Mouse (Mus musculus) ES-Bruce4 (cell line): ENCODE results near the gene Cpped1. TPM values are rescaled to one million over a fixed set of nuclear protein-coding genes. Genes with fewer than 3 reads are reported as not detected.

ENCODE experiments used
- H3K27ac ChIP-seq: 2 replicates; pipeline ENCODE4 v1.5.1; 2012; ENCODE audit warnings: low read length, inconsistent platforms; ENCODE audit not compliant: insufficient read depth
- H3K27me3 ChIP-seq: 2 replicates; pipeline ENCODE4 v1.6.1; 2012; ENCODE audit warnings: mild to moderate bottlenecking, low read length, inconsistent platforms; ENCODE audit not compliant: control insufficient read depth, poor library complexity, insufficient read depth, severe bottlenecking
- H3K36me3 ChIP-seq: 2 replicates; pipeline ENCODE4 v1.6.1; 2012; ENCODE audit warnings: inconsistent platforms, mild to moderate bottlenecking, low read length, moderate library complexity; ENCODE audit not compliant: control insufficient read depth, poor library complexity, insufficient read depth, severe bottlenecking
- H3K4me1 ChIP-seq: one replicate; pipeline ENCODE4 v1.8.1; 2011; ENCODE audit warnings: low read length; ENCODE audit not compliant: control insufficient read depth, insufficient read depth
- H3K4me3 ChIP-seq: 2 replicates; pipeline ENCODE4 v1.5.1; 2011; ENCODE audit warnings: low read depth, mild to moderate bottlenecking, low read length
- H3K9ac ChIP-seq: 2 replicates; pipeline ENCODE4 v1.6.1; 2012; ENCODE audit warnings: low read depth, mild to moderate bottlenecking, inconsistent platforms; ENCODE audit not compliant: poor library complexity, severe bottlenecking
- H3K9me3 ChIP-seq: replicated peaks from 2 replicates; pipeline ENCODE4 v1.6.1; 2012; ENCODE audit warnings: mild to moderate bottlenecking, low read length, inconsistent platforms; ENCODE audit not compliant: control insufficient read depth, poor library complexity, insufficient read depth, severe bottlenecking
- CTCF ChIP-seq: IDR thresholded peaks from one replicate; pipeline ENCODE4 v1.8.1; 2011; ENCODE audit warnings: low read depth, low read length
- EP300 ChIP-seq: IDR thresholded peaks from 2 replicates; pipeline ENCODE4 v1.6.1; 2011; ENCODE audit warnings: low read depth, low read length; ENCODE audit not compliant: insufficient read depth
- POLR2A ChIP-seq: IDR thresholded peaks from one replicate; pipeline ENCODE4 v1.8.1; 2011; ENCODE audit warnings: low read length; ENCODE audit not compliant: insufficient read depth
- polyA plus RNA-seq: library from polyadenylated mRNA; stranded (reverse); fragments of >200 nt; gene quantifications from 2 replicates; pipeline ENCODE4 v1.2.4, GENCODE M21; 2011; ENCODE audit warnings: low read depth; ENCODE audit not compliant: missing spikeins, insufficient read depth, insufficient read length

The Cpped1 gene
- polyA plus RNA-seq, 1 experiment = 37.7 TPM

DNA sequence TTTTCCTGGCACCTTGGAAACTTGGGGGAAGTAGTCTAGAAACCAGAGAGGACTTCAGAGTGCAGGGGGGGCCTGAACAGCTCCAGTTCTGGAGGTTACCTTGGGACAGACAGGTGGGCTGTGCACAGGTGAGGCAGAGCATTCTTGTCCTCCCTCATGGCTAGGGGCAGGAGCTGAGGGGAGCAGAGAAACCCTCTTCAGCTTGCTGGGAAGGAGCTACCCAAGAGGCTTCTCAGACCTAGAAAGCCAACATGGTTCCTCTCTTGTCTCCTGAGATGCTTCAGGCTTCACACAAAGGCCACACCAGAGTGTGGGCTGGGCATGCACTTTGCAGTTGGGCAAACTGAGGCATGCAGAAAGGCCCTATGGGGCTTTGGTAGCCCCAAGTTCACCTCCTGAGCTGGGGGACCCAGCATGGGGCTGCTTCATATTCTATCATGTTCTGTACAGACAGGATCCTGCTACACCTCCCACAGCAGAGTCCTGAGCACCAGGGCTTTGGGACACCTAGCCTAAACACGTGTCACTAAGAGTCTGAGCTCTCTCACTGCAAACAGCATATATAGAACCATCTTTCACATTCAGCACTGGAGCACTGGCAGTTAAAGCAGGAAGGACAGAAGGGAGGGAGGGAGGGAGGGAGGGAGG is 152.5 kb downstream of the Cpped1 start:
- Histone ChIP-seq H3K27me3 (no peaks in the 10 kb centered on the region), H3K9me3 (no peaks in the 10 kb centered on the region), H3K36me3 (no peaks in the 10 kb centered on the region), H3K27ac (no peak overlapping the region), H3K4me3 (no peak overlapping the region), H3K4me1 (no peaks in the 10 kb centered on the region), H3K9ac (no peak overlapping the region)
- TF ChIP-seq EP300 (no peak), CTCF (no peak), POLR2A (no peak)

DNA sequence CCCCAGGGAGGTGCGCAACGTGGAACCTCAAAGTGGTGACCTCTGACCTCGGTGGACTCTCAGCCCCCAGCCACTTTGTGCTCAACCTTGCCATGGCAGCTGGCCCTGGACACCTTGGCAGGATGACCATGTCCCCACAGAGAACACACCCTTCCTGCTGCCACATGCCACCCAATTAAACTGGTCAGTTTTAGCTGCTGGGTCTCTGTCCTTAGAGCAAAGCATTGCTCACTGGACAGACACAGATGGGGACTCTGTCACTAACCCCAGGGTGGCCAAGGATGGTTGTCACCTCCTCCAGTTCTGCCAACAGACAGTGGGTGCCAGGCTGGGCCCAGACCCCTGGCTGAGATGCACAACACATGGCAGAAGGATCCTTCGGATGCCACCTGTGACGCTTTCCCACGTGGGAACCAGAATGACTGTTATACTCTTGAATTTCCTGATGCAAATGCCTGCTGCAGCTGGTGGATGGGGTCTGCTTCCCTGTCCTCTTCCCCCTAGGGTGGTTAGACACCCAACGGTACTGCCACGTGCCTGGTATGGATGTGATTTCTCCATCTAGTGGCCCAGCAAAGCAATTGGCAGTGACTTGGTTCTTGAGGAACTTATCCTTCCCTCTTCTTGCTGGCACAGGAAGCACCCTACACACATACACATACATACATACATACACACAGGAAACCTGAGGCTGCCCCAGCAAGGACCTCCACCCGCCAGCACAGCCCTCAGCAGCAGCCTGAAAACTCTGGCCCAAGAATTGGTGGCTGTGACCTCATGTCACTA is 153.8 kb downstream of the Cpped1 start:
- no peak overlapping the region for H3K27ac ChIP-seq
- H3K9ac ChIP-seq = no peak overlapping the region
- H3K4me3 ChIP-seq = no peak overlapping the region
- H3K36me3 ChIP-seq = no peaks in the 10 kb centered on the region
- no peaks in the 10 kb centered on the region for H3K9me3 ChIP-seq
- no peaks in the 10 kb centered on the region for H3K4me1 ChIP-seq
- no peaks in the 10 kb centered on the region for H3K27me3 ChIP-seq
- TF ChIP-seq CTCF (no peak), POLR2A (no peak), EP300 (no peak)

DNA sequence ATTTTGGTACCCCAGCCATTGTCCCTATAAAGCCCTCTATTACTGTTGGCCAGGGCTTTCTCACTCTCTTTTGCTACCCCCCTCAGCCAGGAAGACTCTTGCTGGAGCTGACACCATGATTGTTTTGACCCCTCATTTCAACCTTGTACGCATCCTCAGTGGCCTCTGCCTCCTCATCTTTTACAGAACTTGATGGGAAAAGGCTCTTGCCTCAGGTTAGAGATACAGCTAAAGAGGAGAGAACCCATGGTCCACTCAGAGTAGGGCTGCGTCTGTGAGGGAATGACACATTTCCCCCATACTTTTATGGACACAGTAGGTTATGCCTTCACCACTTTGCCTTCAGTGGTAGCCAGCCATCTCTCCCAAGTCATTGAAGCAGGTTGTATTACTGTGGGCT is 155.1 kb downstream of the Cpped1 start:
- no peak overlapping the region for H3K4me3 ChIP-seq

More for the DNA sequence above, 155.1 kb downstream of the Cpped1 start:
- Histone ChIP-seq H3K27me3 (no peaks in the 10 kb centered on the region), H3K27ac (no peak overlapping the region), H3K9ac (no peak overlapping the region), H3K4me1 (no peaks in the 10 kb centered on the region), H3K36me3 (no peaks in the 10 kb centered on the region), H3K9me3 (no peaks in the 10 kb centered on the region)
- TF ChIP-seq CTCF = no peak
- TF ChIP-seq EP300 = no peak
- no peak for TF ChIP-seq POLR2A

Other genes with a start within 250 kb of the Cpped1 start
- 0.46 TPM in 1 of 2 replicates, not detected in the other for gene Shisa9, start 74.7 kb upstream of the Cpped1 start, polyA plus RNA-seq